Mouse (Mus musculus): ENCODE data around the gene Hadhb. TPM values are rescaled to one million over a fixed set of nuclear protein-coding genes. Genes with fewer than 3 reads are reported as not detected.
A peak's percentile ranks its signal among the peaks of the same experiment; 100 is the strongest.

Hadhb gene
- polyA plus RNA-seq, 1 experiment from 2014 or later = 145 TPM

GRCm38 (mm10) chr5:30230901-30231300, 75.9 kb downstream of the Hadhb start:
- Histone ChIP-seq H3K36me3 (ENCODE audit: control insufficient read depth, insufficient read depth, low read length) (peaks cover 2% of the 10 kb centered on the region; the same call in 1 of the 2 replicates), H3K4me2 (no peak overlapping the region), H3K4me3 (ENCODE audit: low read depth, low read length) (no peak overlapping the region), H3K4me1 (replicated peaks; ENCODE audit: control insufficient read depth, insufficient read depth, low read length) (peaks cover 19% of the 10 kb centered on the region), H3K27ac (ENCODE audit: low read depth, low read length) (no peak overlapping the region), H3K9me3 (ENCODE audit: control insufficient read depth, low read length) (no peaks in the 10 kb centered on the region), H3K27me3 (replicated peaks; ENCODE audit: control insufficient read depth, insufficient read depth, low read length) (no peaks in the 10 kb centered on the region), H3K9ac (ENCODE audit: low read depth, low read length) (no peak overlapping the region)
- ATAC-seq (replicated peaks; ENCODE audit: low FRiP score) = no peak
- DNase-seq (ENCODE audit: low spot score) = no peak
- 83% methylated on average over 4 of the region's 4 CpGs for WGBS

- Histone ChIP-seq H3K9ac (ENCODE audit: low read depth, low read length) (peak overlapping the region; percentile 15), H3K27me3 (replicated peaks; ENCODE audit: control insufficient read depth, insufficient read depth, low read length) (no peaks in the 10 kb centered on the region), H3K4me2 (peak overlapping the region; percentile 88), H3K4me1 (replicated peaks; ENCODE audit: control insufficient read depth, insufficient read depth, low read length) (peaks cover 22% of the 10 kb centered on the region), H3K4me3 (ENCODE audit: low read depth, low read length) (peak overlapping the region; percentile 74), H3K9me3 (ENCODE audit: control insufficient read depth, low read length) (no peaks in the 10 kb centered on the region), H3K36me3 (ENCODE audit: control insufficient read depth, insufficient read depth, low read length) (peaks cover 2% of the 10 kb centered on the region; the same call in 1 of the 2 replicates), H3K27ac (ENCODE audit: low read depth, low read length) (peak overlapping the region; percentile 17; the same call in 1 of the 2 replicates)
- 60% methylated on average over 16 of the region's 16 CpGs for WGBS
- DNase-seq (ENCODE audit: low spot score) = no peak
- no peak for ATAC-seq (replicated peaks; ENCODE audit: low FRiP score)
Observed at GRCm38 (mm10) chr5:30231891-30232270, 76.8 kb downstream of the Hadhb start.

GRCm38 (mm10) chr5:30232271-30232971, 77.4 kb downstream of the Hadhb start, which contains the start of gene Selenoi:
TSS of gene Selenoi (plus strand) at chr5:30232581.
- ATAC-seq (replicated peaks; ENCODE audit: low FRiP score) = peak; percentile 99
- Histone ChIP-seq H3K36me3 (ENCODE audit: control insufficient read depth, insufficient read depth, low read length) (peaks cover 2% of the 10 kb centered on the region; the same call in 1 of the 2 replicates), H3K4me2 (peak within 1 kb of the TSS; percentile 88), H3K4me1 (replicated peaks; ENCODE audit: control insufficient read depth, insufficient read depth, low read length) (peaks cover 22% of the 10 kb centered on the region), H3K9ac (ENCODE audit: low read depth, low read length) (peak within 1 kb of the TSS; percentile 72), H3K9me3 (ENCODE audit: control insufficient read depth, low read length) (no peaks in the 10 kb centered on the region), H3K27me3 (replicated peaks; ENCODE audit: control insufficient read depth, insufficient read depth, low read length) (no peaks in the 10 kb centered on the region), H3K27ac (ENCODE audit: low read depth, low read length) (peak within 1 kb of the TSS; percentile 81), H3K4me3 (ENCODE audit: low read depth, low read length) (peak within 1 kb of the TSS; percentile 74)
- DNase-seq (ENCODE audit: low spot score) = peak; percentile 96
- 5% methylated on average over 70 of the region's 71 CpGs for WGBS

- Histone ChIP-seq H3K4me2 (peak overlapping the region; percentile 88), H3K27me3 (replicated peaks; ENCODE audit: control insufficient read depth, insufficient read depth, low read length) (no peaks in the 10 kb centered on the region), H3K4me3 (ENCODE audit: low read depth, low read length) (peak overlapping the region; percentile 74), H3K4me1 (replicated peaks; ENCODE audit: control insufficient read depth, insufficient read depth, low read length) (peaks cover 22% of the 10 kb centered on the region), H3K9ac (ENCODE audit: low read depth, low read length) (peak overlapping the region; percentile 72), H3K27ac (ENCODE audit: low read depth, low read length) (peak overlapping the region; percentile 81), H3K9me3 (ENCODE audit: control insufficient read depth, low read length) (no peaks in the 10 kb centered on the region), H3K36me3 (ENCODE audit: control insufficient read depth, insufficient read depth, low read length) (peaks cover 3% of the 10 kb centered on the region; the same call in 1 of the 2 replicates)
- ATAC-seq (replicated peaks; ENCODE audit: low FRiP score) (no peak), DNase-seq (ENCODE audit: low spot score) (peak; percentile 42)
- 5% methylated on average over 15 of the region's 15 CpGs for WGBS
Observed at GRCm38 (mm10) chr5:30233042-30233441, 78.0 kb downstream of the Hadhb start.

GRCm38 (mm10) chr5:30233979-30234378, 78.9 kb downstream of the Hadhb start:
- Histone ChIP-seq H3K27me3 (replicated peaks; ENCODE audit: control insufficient read depth, insufficient read depth, low read length) (no peaks in the 10 kb centered on the region), H3K36me3 (ENCODE audit: control insufficient read depth, insufficient read depth, low read length) (peaks cover 8% of the 10 kb centered on the region; the same call in 1 of the 2 replicates), H3K4me2 (peak overlapping the region; percentile 88), H3K9ac (ENCODE audit: low read depth, low read length) (peak overlapping the region; percentile 52), H3K9me3 (ENCODE audit: control insufficient read depth, low read length) (no peaks in the 10 kb centered on the region), H3K4me1 (replicated peaks; ENCODE audit: control insufficient read depth, insufficient read depth, low read length) (peaks cover 22% of the 10 kb centered on the region), H3K4me3 (ENCODE audit: low read depth, low read length) (peak overlapping the region; percentile 74), H3K27ac (ENCODE audit: low read depth, low read length) (peak overlapping the region; percentile 81)
- WGBS = 25% methylated on average over 8 of the region's 8 CpGs
- ATAC-seq (replicated peaks; ENCODE audit: low FRiP score) = no peak
- no peak for DNase-seq (ENCODE audit: low spot score)

MicroRNA genes within 50 kb of the gene (microRNA counts, 519-probe panel; counts per million panel counts)
- not detected for microRNA mmu-miR-1960

Small RNA genes within 50 kb of the gene (microRNA-seq; reads per million reads assigned to microRNA genes)
- 1.8 reads per million for gene Mir1960 (ENCODE audit: borderline number of aligned reads)

Other genes with a start within 250 kb of the Hadhb start
- gene Il6, start 142.1 kb upstream of the Hadhb start, polyA plus RNA-seq (2014; fragmentation: Nextera tagmentation; extraction: Ambion mirVana) = 0.30 TPM in 1 of 2 replicates, not detected in the other
- gene Tyms, start 81.6 kb upstream of the Hadhb start, polyA plus RNA-seq (2014; fragmentation: Nextera tagmentation; extraction: Ambion mirVana) = 344 and 357 TPM in 2 replicates
- 0.18 and 0.35 TPM in 2 replicates for gene Garem2, start 50.1 kb upstream of the Hadhb start, polyA plus RNA-seq (2014; fragmentation: Nextera tagmentation; extraction: Ambion mirVana)
- not detected in 2 replicates for gene 3110082J24Rik, start 49.2 kb upstream of the Hadhb start, polyA plus RNA-seq (2014; fragmentation: Nextera tagmentation; extraction: Ambion mirVana)
- 122 and 128 TPM in 2 replicates for gene Hadha, start 86 bp upstream of the Hadhb start, polyA plus RNA-seq (2014; fragmentation: Nextera tagmentation; extraction: Ambion mirVana)
- gene Adgrf3, start 50.5 kb downstream of the Hadhb start, polyA plus RNA-seq (2014; fragmentation: Nextera tagmentation; extraction: Ambion mirVana) = not detected in 2 replicates
- gene Selenoi, start 77.3 kb downstream of the Hadhb start, polyA plus RNA-seq (2014; fragmentation: Nextera tagmentation; extraction: Ambion mirVana) = 28.2 and 31.3 TPM in 2 replicates
- 1.6 and 1.7 TPM in 2 replicates for gene Drc1, start 126.1 kb downstream of the Hadhb start, polyA plus RNA-seq (2014; fragmentation: Nextera tagmentation; extraction: Ambion mirVana)